Mouse (Mus musculus) spleen, adult 2 months (tissue): ENCODE measurements around the gene Tmem248.
A peak's percentile ranks its signal among the peaks of the same experiment; 100 is the strongest.

Experiments used
- CTCF ChIP-seq: fragments of 200-500 bp; IDR thresholded peaks from 2 replicates; pipeline ENCODE4 v1.5.1; 2011; ENCODE audit warnings: mild to moderate bottlenecking, inconsistent platforms; ENCODE audit not compliant: insufficient read depth, insufficient read length, insufficient replicate concordance; ENCODE audit errors: extremely low read depth
- POLR2A ChIP-seq: fragments of 200-500 bp; IDR thresholded peaks from 2 replicates; pipeline ENCODE4 v1.6.1; 2011; ENCODE audit warnings: low read depth, low read length, inconsistent platforms

DNA sequence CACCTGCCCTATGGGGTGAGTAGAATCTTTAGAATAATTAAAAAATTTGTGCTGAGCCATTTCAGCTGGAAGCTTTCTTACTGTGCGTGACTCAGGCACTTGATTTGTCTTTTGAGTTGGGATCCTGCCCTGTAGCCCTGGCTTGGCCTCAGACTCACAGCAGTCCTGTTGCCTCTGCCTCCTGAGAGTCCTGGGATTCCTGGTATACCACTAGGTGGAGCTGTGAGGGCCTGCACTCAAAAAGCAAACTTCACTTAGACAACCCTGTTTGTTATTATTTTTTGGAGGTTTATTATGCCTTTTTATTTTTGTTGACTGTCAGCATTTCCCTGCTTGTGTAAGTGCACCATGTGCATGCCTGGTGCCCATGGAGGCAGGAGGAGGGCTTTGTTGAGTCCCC is 50.4 kb downstream of the Tmem248 start:
- no peak for TF ChIP-seq POLR2A
- TF ChIP-seq CTCF, result peak; percentile 31; the same call in 1 of the 2 replicates
